Mouse (Mus musculus) forebrain, embryonic 10.5 days (tissue): ENCODE results near the gene Asb16. TPM values are rescaled to one million over a fixed set of nuclear protein-coding genes. Genes with fewer than 3 reads are reported as not detected.
"Not testable (repeated sequence)": the region's sequence is repeated elsewhere in the genome, so short reads cannot be mapped to it uniquely, and the experiment has no call there.

Source experiments
- DNase-seq: peaks from one replicate; pipeline ENCODE4 v3.0.0-alpha.2; 2017; ENCODE audit warnings: low spot score; ENCODE audit errors: extremely low spot score
- H3K27ac ChIP-seq: fragments of 300-500 bp; sonication (generic); 2 replicates; pipeline ENCODE4 v1.5.1; 2016; ENCODE audit warnings: mild to moderate bottlenecking
- H3K27me3 ChIP-seq: fragments of 300-500 bp; sonication (generic); 2 replicates; pipeline ENCODE4 v1.6.1; 2016; ENCODE audit warnings: mild to moderate bottlenecking; ENCODE audit not compliant: poor library complexity, severe bottlenecking
- H3K36me3 ChIP-seq: fragments of 300-500 bp; sonication (generic); replicated peaks from 2 replicates; pipeline ENCODE4 v1.6.1; 2016; ENCODE audit warnings: mild to moderate bottlenecking, moderate library complexity
- H3K4me1 ChIP-seq: fragments of 300-500 bp; sonication (generic); 2 replicates; pipeline ENCODE4 v1.6.1; 2016
- H3K4me3 ChIP-seq: fragments of 300-500 bp; sonication (generic); 2 replicates; pipeline ENCODE4 v1.5.1; 2016; ENCODE audit warnings: mild to moderate bottlenecking, moderate library complexity
- H3K9me3 ChIP-seq: fragments of 300-500 bp; sonication (generic); 2 replicates; pipeline ENCODE4 v1.6.1; 2016; ENCODE audit warnings: mild to moderate bottlenecking, moderate library complexity
- WGBS: fragments of 180-500 bp; shearing (Covaris S2); methylation state at CpG from one replicate; pipeline ENCODE4 v1.1.7; 2016; 5-methylcytosine and 5-hydroxymethylcytosine counted together
- polyA plus RNA-seq: library from polyadenylated mRNA; unstranded; fragments of >200 nt; fragmentation: Nextera tagmentation; extraction: Ambion mirVana; gene quantifications from 2 replicates; pipeline ENCODE4 v1.2.1, GENCODE M21; 2016

Asb16 gene
- polyA plus RNA-seq, 1 experiment from 2014 or later, result 0.06 TPM

GRCm38 (mm10) chr11:102277754-102278153 lies 9.2 kb downstream of the Asb16 start:
- WGBS, result 60% methylated on average over 7 of the region's 12 CpGs
- peaks cover 34% of the 10 kb centered on the region for H3K27me3 ChIP-seq
- no peaks in the 10 kb centered on the region for H3K9me3 ChIP-seq
- no peak overlapping the region for H3K4me3 ChIP-seq
- no peaks in the 10 kb centered on the region for H3K36me3 ChIP-seq
- no peak overlapping the region for H3K27ac ChIP-seq
- peaks cover 20% of the 10 kb centered on the region for H3K4me1 ChIP-seq
- no peak for DNase-seq

DNA sequence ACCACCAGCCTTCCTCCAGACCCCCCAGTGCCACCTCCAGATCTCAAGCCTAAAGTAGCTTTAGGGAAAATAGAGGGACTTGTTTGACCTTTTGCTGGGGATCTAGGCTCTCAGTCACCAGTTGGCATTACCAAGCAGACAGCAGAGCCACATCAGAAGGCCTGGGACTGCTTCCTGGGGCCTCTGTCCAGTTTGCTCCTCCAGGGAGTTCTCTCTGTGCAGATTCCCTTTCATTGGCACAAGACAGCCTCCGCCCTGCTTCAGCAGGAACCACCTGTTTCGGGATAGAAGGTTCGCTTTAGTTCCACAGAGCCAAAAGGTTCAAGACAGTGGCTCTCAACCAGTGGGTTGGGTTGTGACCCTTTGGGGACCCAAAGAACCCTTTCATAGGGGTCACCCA lies 11.1 kb downstream of the Asb16 start:
- H3K27ac ChIP-seq, result no peak overlapping the region
- no peak overlapping the region for H3K4me3 ChIP-seq
- peaks cover 20% of the 10 kb centered on the region for H3K4me1 ChIP-seq
- peaks cover 34% of the 10 kb centered on the region for H3K27me3 ChIP-seq
- no peak for DNase-seq
- H3K9me3 ChIP-seq, result no peaks in the 10 kb centered on the region
- no peaks in the 10 kb centered on the region for H3K36me3 ChIP-seq
- WGBS, result 92% methylated on average over 3 of the region's 3 CpGs

GRCm38 (mm10) chr11:102280267-102280666 lies 11.7 kb downstream of the Asb16 start:
- H3K27ac ChIP-seq, DNase-seq, H3K36me3 ChIP-seq, H3K4me3 ChIP-seq, H3K9me3 ChIP-seq: not testable (repeated sequence)
- Histone ChIP-seq H3K4me1 (peaks cover 22% of the 10 kb centered on the region), H3K27me3 (peaks cover 30% of the 10 kb centered on the region)
- WGBS, result 72% methylated on average over 6 of the region's 6 CpGs

- H3K4me3 ChIP-seq, result peak overlapping the region; percentile 89
- no peaks in the 10 kb centered on the region for H3K9me3 ChIP-seq
Observed at GRCm38 (mm10) chr11:102283922-102284321, 15.4 kb downstream of the Asb16 start.

DNA sequence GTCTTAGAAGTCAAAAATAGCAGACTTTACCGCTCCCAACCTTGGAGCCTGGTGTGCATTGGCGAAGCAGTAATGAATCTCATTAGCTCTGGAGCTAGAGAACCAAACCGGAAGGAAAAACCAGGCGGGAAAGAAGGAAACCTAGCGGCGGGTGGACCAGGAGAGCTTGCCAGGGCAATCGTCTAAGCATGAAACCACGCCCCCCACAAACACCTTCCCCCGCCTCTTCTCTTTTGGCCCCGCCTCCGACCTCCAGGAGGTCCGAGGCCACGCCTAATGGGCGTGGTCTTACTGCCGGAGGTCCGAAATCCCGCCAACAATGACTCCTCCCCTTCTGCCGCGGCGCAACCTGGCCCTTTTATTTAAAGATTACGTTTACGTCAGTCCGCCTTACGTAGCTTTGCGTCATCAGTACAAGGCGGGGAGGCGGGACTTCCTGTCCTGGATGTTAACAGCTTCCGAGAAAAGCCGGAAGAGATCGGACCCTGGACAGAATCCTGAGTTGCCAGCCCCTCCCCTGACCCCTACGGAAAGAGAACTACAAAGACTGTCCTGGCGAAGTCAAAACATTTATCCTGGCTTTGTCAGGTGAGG lies 16.1 kb downstream of the Asb16 start, which contains the start of gene Tmub2:
Gene Tmub2, plus strand, starts transcription at position 431 of the 594 bp plus-strand sequence.
- peak; percentile 97 for DNase-seq
- no peaks in the 10 kb centered on the region for H3K9me3 ChIP-seq
- WGBS, result under 1% methylated on average over 32 of the region's 32 CpGs
- H3K4me1 ChIP-seq, result peaks cover 22% of the 10 kb centered on the region
- H3K4me3 ChIP-seq, result peak within 1 kb of the TSS; percentile 89
- H3K27ac ChIP-seq, result peak within 1 kb of the TSS; percentile 88
- H3K36me3 ChIP-seq, result peaks cover 25% of the 10 kb centered on the region
- no peaks in the 10 kb centered on the region for H3K27me3 ChIP-seq

More at GRCm38 (mm10) chr11:102283922-102284321, 15.4 kb downstream of the Asb16 start:
- WGBS, result 85% methylated on average over 6 of the region's 6 CpGs
- H3K27me3 ChIP-seq, result no peaks in the 10 kb centered on the region
- peaks cover 18% of the 10 kb centered on the region for H3K36me3 ChIP-seq
- H3K4me1 ChIP-seq, result peaks cover 19% of the 10 kb centered on the region
- DNase-seq, result no peak
- 0 out of 2 replicates have a peak overlapping the region, but pooled peaks have one; percentile 88 for H3K27ac ChIP-seq

DNA sequence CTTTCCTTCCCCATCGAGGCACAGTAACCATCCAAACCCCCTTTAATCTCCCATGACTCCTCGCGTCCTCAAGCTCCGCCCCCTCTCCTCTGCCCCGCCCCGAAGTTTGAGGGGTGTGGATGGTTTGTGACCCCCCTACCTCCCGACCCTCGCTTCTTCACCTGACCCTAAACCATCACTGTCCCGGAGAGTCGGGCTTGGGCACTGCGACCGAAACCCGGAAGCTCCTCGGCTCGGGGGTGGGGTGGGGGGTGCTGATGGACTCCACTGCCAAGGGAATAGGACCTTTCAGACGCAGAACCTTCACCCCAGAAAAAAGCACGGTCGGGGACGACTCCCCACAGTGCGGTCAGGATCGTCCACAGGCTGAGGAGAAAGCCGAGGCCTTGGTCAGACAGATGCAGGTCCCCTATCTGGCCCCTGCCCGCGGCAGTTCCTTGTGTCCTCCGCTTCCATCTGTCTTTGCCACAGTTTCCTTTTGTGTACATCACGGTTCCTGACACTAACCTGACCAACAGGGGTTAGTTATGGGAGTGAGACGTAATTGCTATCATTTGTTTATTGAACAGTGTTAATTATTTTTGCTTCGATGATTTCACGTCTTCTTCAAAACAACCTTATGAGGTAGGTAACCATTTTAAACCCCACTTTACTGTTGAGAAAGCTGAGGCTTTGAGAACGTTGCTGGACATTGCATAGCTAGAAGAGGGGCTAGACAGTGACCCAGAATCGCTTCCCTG lies 16.7 kb downstream of the Asb16 start:
- Histone ChIP-seq H3K4me1 (peaks cover 22% of the 10 kb centered on the region), H3K4me3 (peak overlapping the region; percentile 89), H3K9me3 (no peaks in the 10 kb centered on the region), H3K27me3 (no peaks in the 10 kb centered on the region), H3K27ac (peak overlapping the region; percentile 88), H3K36me3 (peaks cover 32% of the 10 kb centered on the region)
- WGBS, result 6% methylated on average over 31 of the region's 31 CpGs
- no peak for DNase-seq

DNA sequence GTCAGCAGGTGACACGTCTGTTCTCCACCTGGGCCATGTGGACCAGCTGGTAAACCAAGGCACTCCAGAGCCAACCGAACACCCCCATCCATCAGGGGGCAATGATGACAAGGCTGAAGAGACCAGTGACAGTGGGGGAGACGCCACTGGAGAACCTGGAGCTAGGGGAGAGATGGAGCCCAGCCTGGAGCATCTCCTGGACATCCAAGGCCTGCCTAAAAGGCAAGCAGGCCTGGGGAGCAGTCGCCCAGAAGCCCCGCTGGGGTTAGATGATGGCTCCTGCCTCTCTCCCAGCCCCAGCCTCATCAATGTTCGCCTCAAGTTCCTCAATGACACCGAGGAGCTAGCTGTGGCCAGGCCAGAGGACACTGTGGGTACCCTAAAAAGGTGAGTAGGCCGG lies 18.9 kb downstream of the Asb16 start:
- DNase-seq, result no peak
- Histone ChIP-seq H3K4me1 (peaks cover 22% of the 10 kb centered on the region), H3K9me3 (no peaks in the 10 kb centered on the region), H3K27ac (no peak overlapping the region), H3K27me3 (no peaks in the 10 kb centered on the region), H3K4me3 (no peak overlapping the region), H3K36me3 (peaks cover 54% of the 10 kb centered on the region)
- 89% methylated on average over 8 of the region's 8 CpGs for WGBS

GRCm38 (mm10) chr11:102288027-102288804 lies 19.7 kb downstream of the Asb16 start:
- 86% methylated on average over 8 of the region's 8 CpGs for WGBS
- H3K27me3 ChIP-seq, result no peaks in the 10 kb centered on the region
- 0 out of 2 replicates have a peak overlapping the region, but pooled peaks have one; percentile 1 for H3K4me3 ChIP-seq
- H3K36me3 ChIP-seq, result peaks cover 61% of the 10 kb centered on the region
- H3K9me3 ChIP-seq, result no peaks in the 10 kb centered on the region
- H3K27ac ChIP-seq, result no peak overlapping the region
- H3K4me1 ChIP-seq, result peaks cover 22% of the 10 kb centered on the region
- DNase-seq, result no peak

GRCm38 (mm10) chr11:102288913-102289312 lies 20.4 kb downstream of the Asb16 start:
- 75% methylated on average over 2 of the region's 2 CpGs for WGBS
- no peaks in the 10 kb centered on the region for H3K9me3 ChIP-seq
- no peak overlapping the region for H3K27ac ChIP-seq
- peaks cover 22% of the 10 kb centered on the region for H3K4me1 ChIP-seq
- peaks cover 68% of the 10 kb centered on the region for H3K36me3 ChIP-seq
- H3K27me3 ChIP-seq, result no peaks in the 10 kb centered on the region
- DNase-seq, result no peak
- no peak overlapping the region; the same call in 1 of the 2 replicates for H3K4me3 ChIP-seq

GRCm38 (mm10) chr11:102289511-102290100 lies 21.1 kb downstream of the Asb16 start:
- no peak overlapping the region for H3K27ac ChIP-seq
- peaks cover 75% of the 10 kb centered on the region for H3K36me3 ChIP-seq
- DNase-seq, result no peak
- H3K27me3 ChIP-seq, result no peaks in the 10 kb centered on the region
- 55% methylated on average over 6 of the region's 6 CpGs for WGBS
- H3K4me3 ChIP-seq, result no peak overlapping the region
- peaks cover 26% of the 10 kb centered on the region for H3K4me1 ChIP-seq
- H3K9me3 ChIP-seq, result no peaks in the 10 kb centered on the region

DNA sequence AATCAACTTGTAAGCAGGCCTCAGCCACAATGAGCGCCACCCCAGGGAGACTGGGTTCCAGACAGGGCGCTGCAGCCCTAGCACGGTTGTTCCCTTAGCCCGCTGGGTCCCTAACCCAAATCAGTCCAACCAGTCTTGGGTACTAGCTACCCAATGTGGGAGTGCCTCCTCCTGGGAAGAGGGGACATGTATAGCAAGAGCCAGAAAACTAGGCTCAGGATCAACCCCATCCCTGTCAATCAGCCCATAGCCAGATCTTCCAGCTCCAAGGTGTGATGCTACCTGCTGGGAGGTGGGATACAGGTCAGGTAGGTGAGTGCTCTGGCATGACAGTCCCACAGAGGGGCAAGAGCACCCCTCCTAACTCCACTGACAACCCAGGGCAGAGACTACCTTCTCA lies 21.6 kb downstream of the Asb16 start:
- Histone ChIP-seq H3K27me3 (no peaks in the 10 kb centered on the region), H3K4me3 (no peak overlapping the region), H3K27ac (no peak overlapping the region), H3K4me1 (peaks cover 31% of the 10 kb centered on the region), H3K9me3 (no peaks in the 10 kb centered on the region), H3K36me3 (peaks cover 80% of the 10 kb centered on the region)
- WGBS, result 81% methylated on average over 4 of the region's 4 CpGs
- no peak for DNase-seq

DNA sequence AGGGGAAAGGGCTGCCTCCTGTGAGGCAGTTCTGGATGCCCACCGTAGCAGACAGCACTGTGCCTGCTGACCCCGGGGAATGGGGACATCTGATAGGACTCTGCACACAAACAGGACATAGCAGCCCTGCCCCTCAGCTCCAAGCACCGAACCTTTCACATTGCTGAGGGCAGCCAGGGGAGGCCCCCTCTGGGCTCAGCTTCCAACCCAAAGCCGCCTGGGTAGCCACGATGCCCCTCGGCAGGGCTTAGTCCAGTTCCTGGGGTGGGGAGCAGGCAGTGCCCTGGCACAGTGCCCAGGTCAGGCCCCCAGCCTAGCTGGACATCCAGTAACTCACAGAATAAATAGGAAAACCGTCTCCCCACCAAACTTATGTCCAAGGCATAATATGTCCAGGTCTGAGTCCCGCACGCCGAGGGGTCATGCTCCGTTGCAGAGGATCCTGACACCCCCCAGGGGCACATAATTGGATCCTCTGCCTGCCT lies 22.6 kb downstream of the Asb16 start:
- peak overlapping the region; percentile 1; the same call in 1 of the 2 replicates for H3K4me3 ChIP-seq
- H3K27me3 ChIP-seq, result no peaks in the 10 kb centered on the region
- H3K36me3 ChIP-seq, result peaks cover 80% of the 10 kb centered on the region
- no peak for DNase-seq
- WGBS, result 90% methylated on average over 11 of the region's 11 CpGs
- H3K27ac ChIP-seq, result peak overlapping the region; percentile 3; the same call in 1 of the 2 replicates
- H3K4me1 ChIP-seq, result peaks cover 28% of the 10 kb centered on the region
- H3K9me3 ChIP-seq, result no peaks in the 10 kb centered on the region
